Mouse (Mus musculus) hindbrain, embryonic 16.5 days (tissue): ENCODE data around the gene Sik3. TPM values are rescaled to one million over a fixed set of nuclear protein-coding genes. Genes with fewer than 3 reads are reported as not detected.

Source experiments
- ATAC-seq: fragments of 200-750 bp; cut with Nextera tagmentation; 2 replicates; pipeline ENCODE4 v1.8.0; 2017; ENCODE audit warnings: moderate TSS enrichment, moderate library complexity
- H3K27ac ChIP-seq: fragments of 300-500 bp; sonication (generic); 2 replicates; pipeline ENCODE4 v1.5.1; 2014; ENCODE audit warnings: low read depth, mild to moderate bottlenecking, control low read depth, low read length, moderate library complexity
- H3K27me3 ChIP-seq: fragments of 300-500 bp; sonication (generic); replicated peaks from 2 replicates; pipeline ENCODE4 v1.6.1; 2014; ENCODE audit warnings: low read length; ENCODE audit not compliant: control insufficient read depth, insufficient read depth
- H3K36me3 ChIP-seq: fragments of 300-500 bp; sonication (generic); 2 replicates; pipeline ENCODE4 v1.6.1; 2014; ENCODE audit warnings: mild to moderate bottlenecking, low read length, moderate library complexity, mixed read lengths; ENCODE audit not compliant: control insufficient read depth, insufficient read depth
- H3K4me1 ChIP-seq: fragments of 300-500 bp; sonication (generic); 2 replicates; pipeline ENCODE4 v1.6.1; 2014; ENCODE audit warnings: low read depth, low read length; ENCODE audit not compliant: control insufficient read depth, insufficient read depth
- H3K4me2 ChIP-seq: fragments of 300-500 bp; sonication (generic); 2 replicates; pipeline ENCODE4 v1.6.1; 2014; ENCODE audit warnings: mild to moderate bottlenecking, low read length, control low read depth, moderate library complexity
- H3K4me3 ChIP-seq: fragments of 300-500 bp; sonication (generic); 2 replicates; pipeline ENCODE4 v1.5.1; 2014; ENCODE audit warnings: mild to moderate bottlenecking, low read length, control low read depth, moderate library complexity
- H3K9ac ChIP-seq: fragments of 300-500 bp; sonication (generic); 2 replicates; pipeline ENCODE4 v1.6.1; 2014; ENCODE audit warnings: low read depth, mild to moderate bottlenecking, control low read depth, low read length, moderate library complexity
- H3K9me3 ChIP-seq: fragments of 300-500 bp; sonication (generic); 2 replicates; pipeline ENCODE4 v1.6.1; 2014; ENCODE audit warnings: mild to moderate bottlenecking, low read length, moderate library complexity; ENCODE audit not compliant: control insufficient read depth
- WGBS: fragments of 180-500 bp; shearing (Covaris S2); extraction: QIAGEN DNeasy Blood & Tissue Kit; methylation state at CpG from one replicate; pipeline ENCODE4 v1.1.7; 2014; 5-methylcytosine and 5-hydroxymethylcytosine counted together
- polyA plus RNA-seq: library from polyadenylated mRNA; unstranded; fragments of >200 nt; fragmentation: Nextera tagmentation; extraction: Ambion mirVana; gene quantifications from 2 replicates; pipeline ENCODE4 v1.2.1, GENCODE M21; 2015

The Sik3 gene
- polyA plus RNA-seq, 1 experiment from 2014 or later = 5.2 TPM

- H3K36me3 ChIP-seq = no peaks in the 10 kb centered on the region
These were observed 132.4 kb downstream of the Sik3 start for GRCm38 (mm10) chr9:46144976-46145375.

GRCm38 (mm10) chr9:46146437-46146836 is 133.8 kb downstream of the Sik3 start:
- Histone ChIP-seq H3K27ac (no peak overlapping the region), H3K4me3 (no peak overlapping the region), H3K9me3 (no peaks in the 10 kb centered on the region), H3K27me3 (no peaks in the 10 kb centered on the region), H3K36me3 (no peaks in the 10 kb centered on the region), H3K9ac (no peak overlapping the region), H3K4me1 (peaks cover 4% of the 10 kb centered on the region; the same call in 1 of the 2 replicates), H3K4me2 (no peak overlapping the region)
- 49% methylated on average over 3 of the region's 3 CpGs for WGBS
- ATAC-seq = no peak

More at GRCm38 (mm10) chr9:46144976-46145375, 132.4 kb downstream of the Sik3 start:
- H3K4me2 ChIP-seq = no peak overlapping the region
- no peak overlapping the region for H3K27ac ChIP-seq
- no peaks in the 10 kb centered on the region for H3K4me1 ChIP-seq
- WGBS = 83% methylated on average over 6 of the region's 6 CpGs
- no peaks in the 10 kb centered on the region for H3K9me3 ChIP-seq
- no peak for ATAC-seq
- H3K9ac ChIP-seq = no peak overlapping the region
- H3K27me3 ChIP-seq = no peaks in the 10 kb centered on the region
- H3K4me3 ChIP-seq = no peak overlapping the region

- H3K27ac ChIP-seq = no peak overlapping the region
- H3K36me3 ChIP-seq = no peaks in the 10 kb centered on the region
- no peaks in the 10 kb centered on the region for H3K9me3 ChIP-seq
- ATAC-seq = no peak
- H3K9ac ChIP-seq = no peak overlapping the region
- no peak overlapping the region for H3K4me3 ChIP-seq
- H3K27me3 ChIP-seq = no peaks in the 10 kb centered on the region
- WGBS = 95% methylated on average over 4 of the region's 4 CpGs
- no peak overlapping the region for H3K4me2 ChIP-seq
- H3K4me1 ChIP-seq = peaks cover 4% of the 10 kb centered on the region
These were observed 136.1 kb downstream of the Sik3 start for GRCm38 (mm10) chr9:46148723-46149122.

GRCm38 (mm10) chr9:46149392-46149791 is 136.8 kb downstream of the Sik3 start:
- Histone ChIP-seq H3K9ac (no peak overlapping the region), H3K4me2 (no peak overlapping the region), H3K27ac (no peak overlapping the region), H3K36me3 (no peaks in the 10 kb centered on the region), H3K27me3 (no peaks in the 10 kb centered on the region), H3K4me1 (peaks cover 4% of the 10 kb centered on the region), H3K9me3 (no peaks in the 10 kb centered on the region), H3K4me3 (no peak overlapping the region)
- ATAC-seq = no peak
- WGBS = 86% methylated on average over 5 of the region's 5 CpGs

GRCm38 (mm10) chr9:46150116-46150515 is 137.5 kb downstream of the Sik3 start:
- no peaks in the 10 kb centered on the region for H3K9me3 ChIP-seq
- WGBS = 70% methylated on average over 7 of the region's 7 CpGs

GRCm38 (mm10) chr9:46150890-46151703 is 138.5 kb downstream of the Sik3 start:
- Histone ChIP-seq H3K9me3 (no peaks in the 10 kb centered on the region), H3K4me3 (no peak overlapping the region), H3K4me2 (no peak overlapping the region), H3K27ac (no peak overlapping the region), H3K27me3 (no peaks in the 10 kb centered on the region), H3K36me3 (no peaks in the 10 kb centered on the region), H3K4me1 (peaks cover 4% of the 10 kb centered on the region), H3K9ac (no peak overlapping the region; the same call in 1 of the 2 replicates)
- no peak for ATAC-seq
- 74% methylated on average over 2 of the region's 2 CpGs for WGBS

More at GRCm38 (mm10) chr9:46150116-46150515, 137.5 kb downstream of the Sik3 start:
- ATAC-seq = no peak
- H3K36me3 ChIP-seq = no peaks in the 10 kb centered on the region
- no peak overlapping the region for H3K4me2 ChIP-seq
- peaks cover 4% of the 10 kb centered on the region for H3K4me1 ChIP-seq
- H3K27ac ChIP-seq = no peak overlapping the region
- H3K4me3 ChIP-seq = no peak overlapping the region
- H3K27me3 ChIP-seq = no peaks in the 10 kb centered on the region
- H3K9ac ChIP-seq = no peak overlapping the region

GRCm38 (mm10) chr9:46151704-46152040 is 139.1 kb downstream of the Sik3 start:
- Histone ChIP-seq H3K27ac (no peak overlapping the region), H3K4me1 (peaks cover 4% of the 10 kb centered on the region), H3K36me3 (no peaks in the 10 kb centered on the region), H3K9me3 (no peaks in the 10 kb centered on the region), H3K27me3 (no peaks in the 10 kb centered on the region), H3K9ac (no peak overlapping the region), H3K4me3 (no peak overlapping the region), H3K4me2 (no peak overlapping the region)
- ATAC-seq = no peak
- 93% methylated on average over 6 of the region's 6 CpGs for WGBS

GRCm38 (mm10) chr9:46152067-46153015 is 139.7 kb downstream of the Sik3 start:
- H3K9me3 ChIP-seq = no peaks in the 10 kb centered on the region
- no peak overlapping the region for H3K9ac ChIP-seq
- no peak overlapping the region for H3K4me2 ChIP-seq
- no peak for ATAC-seq
- WGBS = 77% methylated on average over 8 of the region's 8 CpGs
- H3K36me3 ChIP-seq = no peaks in the 10 kb centered on the region
- H3K4me1 ChIP-seq = peaks cover 4% of the 10 kb centered on the region
- no peak overlapping the region for H3K4me3 ChIP-seq
- H3K27me3 ChIP-seq = no peaks in the 10 kb centered on the region
- no peak overlapping the region for H3K27ac ChIP-seq

GRCm38 (mm10) chr9:46154469-46154868 is 141.8 kb downstream of the Sik3 start:
- Histone ChIP-seq H3K27ac (no peak overlapping the region), H3K27me3 (no peaks in the 10 kb centered on the region), H3K9me3 (no peaks in the 10 kb centered on the region), H3K9ac (no peak overlapping the region), H3K36me3 (no peaks in the 10 kb centered on the region), H3K4me1 (peaks cover 4% of the 10 kb centered on the region), H3K4me2 (no peak overlapping the region), H3K4me3 (no peak overlapping the region)
- no peak for ATAC-seq
- WGBS = 78% methylated on average over 2 of the region's 2 CpGs
